Mouse (Mus musculus) thymus, adult 2 months (tissue): ENCODE measurements around the gene Mfsd4b2. TPM values are rescaled to one million over a fixed set of nuclear protein-coding genes. Genes with fewer than 3 reads are reported as not detected.

Source experiments
- DNase-seq: peaks from one replicate; pipeline ENCODE4 v3.0.0; 2021
- H3K27ac ChIP-seq: fragments of 200-500 bp; 2 replicates; pipeline ENCODE4 v1.5.1; 2012; ENCODE audit warnings: low read length, control low read depth; ENCODE audit not compliant: control insufficient read depth, insufficient read depth
- H3K27me3 ChIP-seq: fragments of 200-500 bp; 2 replicates; pipeline ENCODE4 v1.6.1; 2012; ENCODE audit warnings: mild to moderate bottlenecking, low read length, moderate library complexity, mixed read lengths; ENCODE audit not compliant: control insufficient read depth, insufficient read depth
- H3K36me3 ChIP-seq: fragments of 200-500 bp; 2 replicates; pipeline ENCODE4 v1.6.1; 2012; ENCODE audit warnings: mild to moderate bottlenecking, low read length, moderate library complexity; ENCODE audit not compliant: control insufficient read depth, insufficient read depth
- H3K4me1 ChIP-seq: fragments of 200-500 bp; replicated peaks from 2 replicates; pipeline ENCODE4 v1.6.1; 2012; ENCODE audit warnings: low read length; ENCODE audit not compliant: control insufficient read depth, insufficient read depth
- H3K4me3 ChIP-seq: fragments of 200-500 bp; 2 replicates; pipeline ENCODE4 v1.5.1; 2012; ENCODE audit warnings: mild to moderate bottlenecking, low read length, control low read depth, moderate library complexity; ENCODE audit not compliant: control insufficient read depth, insufficient read depth
- CTCF ChIP-seq: fragments of 200-500 bp; IDR thresholded peaks from 2 replicates; pipeline ENCODE4 v1.5.1; 2012; ENCODE audit warnings: mild to moderate bottlenecking, control low read depth, low read length, moderate library complexity, borderline replicate concordance; ENCODE audit not compliant: control insufficient read depth, poor library complexity, insufficient read depth; ENCODE audit errors: extremely low read depth
- POLR2A ChIP-seq: fragments of 200-500 bp; IDR thresholded peaks from 2 replicates; pipeline ENCODE4 v1.6.1; 2012; ENCODE audit warnings: mild to moderate bottlenecking, low read length, control low read depth, moderate library complexity; ENCODE audit not compliant: control insufficient read depth, poor library complexity, insufficient read depth; ENCODE audit errors: extremely low read depth
- WGBS: fragments of 180-500 bp; shearing (Covaris S2); methylation state at CpG from one replicate; pipeline ENCODE4 v1.1.7; 2018; 5-methylcytosine and 5-hydroxymethylcytosine counted together
- polyA plus RNA-seq: library from polyadenylated mRNA; depleted of rRNA; stranded (reverse); fragments of >200 nt; gene quantifications from 2 replicates; pipeline ENCODE4 v1.2.3, GENCODE M21; 2012

Mfsd4b2 gene
- polyA plus RNA-seq, 1 experiment, result 0.26 TPM

DNA sequence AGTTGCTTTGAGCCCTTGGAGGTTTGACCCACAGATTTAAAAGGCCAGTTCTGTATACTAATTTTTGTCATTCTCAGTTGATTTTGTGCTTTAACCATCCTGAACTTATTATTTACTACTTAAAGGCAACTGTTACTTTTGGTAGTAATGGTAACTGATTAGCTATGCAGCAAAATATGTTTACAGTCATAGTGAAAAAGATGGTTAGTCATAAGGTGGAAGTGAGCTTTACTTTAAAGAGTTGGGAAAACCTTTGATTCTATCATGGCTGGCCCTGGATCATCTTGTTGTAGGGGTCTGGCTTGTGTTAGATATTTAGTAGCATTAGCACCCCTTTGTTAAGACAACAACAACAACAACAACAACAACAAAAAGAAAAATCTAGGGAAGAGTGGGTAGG, 14.1 kb downstream of the Mfsd4b2 start:
- no peaks in the 10 kb centered on the region for H3K36me3 ChIP-seq
- no peak for DNase-seq
- TF ChIP-seq POLR2A (no peak), CTCF (no peak)
- 0 out of 2 replicates have a peak, but pooled peaks cover 6% of the 10 kb centered on the region for H3K4me1 ChIP-seq
- H3K4me3 ChIP-seq, result no peak overlapping the region
- H3K27ac ChIP-seq, result no peak overlapping the region
- no peaks in the 10 kb centered on the region for H3K27me3 ChIP-seq

DNA sequence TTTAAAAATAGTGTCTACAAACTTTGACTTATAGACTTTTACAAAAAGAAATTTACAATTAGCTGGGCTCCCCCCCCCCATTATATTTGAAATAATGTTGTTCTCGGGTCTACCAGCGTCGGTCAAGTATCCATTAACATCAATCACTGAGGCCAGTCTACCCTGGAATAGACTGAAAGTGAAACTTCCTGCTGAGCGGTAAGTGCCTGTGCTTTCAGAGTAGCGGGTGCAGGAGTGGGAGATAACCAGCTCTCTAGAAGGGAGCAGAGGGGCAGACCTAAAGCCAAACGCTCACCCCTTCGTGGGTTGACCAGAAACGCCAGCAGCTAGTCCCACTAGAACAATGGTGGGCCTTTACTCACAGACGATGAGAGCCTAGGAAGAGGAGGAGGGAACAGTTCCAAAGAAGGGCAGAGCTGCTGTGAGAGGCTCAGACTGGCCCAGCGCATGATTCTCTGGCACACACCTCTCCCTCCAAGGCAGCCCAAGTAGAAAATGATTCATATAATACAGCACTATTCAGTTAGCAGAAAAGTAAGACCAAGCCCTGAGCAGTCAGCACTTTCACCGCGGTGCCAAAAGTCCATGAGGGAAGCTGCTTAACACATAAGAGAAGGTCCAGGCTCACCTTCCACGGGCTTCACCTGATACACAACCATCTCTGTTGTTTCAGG, 17.8 kb downstream of the Mfsd4b2 start:
- no peaks in the 10 kb centered on the region for H3K36me3 ChIP-seq
- H3K4me1 ChIP-seq, result 0 out of 2 replicates have a peak, but pooled peaks cover 6% of the 10 kb centered on the region
- H3K4me3 ChIP-seq, result peak overlapping the region; percentile 45
- WGBS, result 53% methylated on average over 13 of the region's 13 CpGs
- no peak for TF ChIP-seq POLR2A
- TF ChIP-seq CTCF, result no peak
- 0 out of 2 replicates have a peak overlapping the region, but pooled peaks have one; percentile 24 for H3K27ac ChIP-seq
- no peak for DNase-seq
- H3K27me3 ChIP-seq, result no peaks in the 10 kb centered on the region

DNA sequence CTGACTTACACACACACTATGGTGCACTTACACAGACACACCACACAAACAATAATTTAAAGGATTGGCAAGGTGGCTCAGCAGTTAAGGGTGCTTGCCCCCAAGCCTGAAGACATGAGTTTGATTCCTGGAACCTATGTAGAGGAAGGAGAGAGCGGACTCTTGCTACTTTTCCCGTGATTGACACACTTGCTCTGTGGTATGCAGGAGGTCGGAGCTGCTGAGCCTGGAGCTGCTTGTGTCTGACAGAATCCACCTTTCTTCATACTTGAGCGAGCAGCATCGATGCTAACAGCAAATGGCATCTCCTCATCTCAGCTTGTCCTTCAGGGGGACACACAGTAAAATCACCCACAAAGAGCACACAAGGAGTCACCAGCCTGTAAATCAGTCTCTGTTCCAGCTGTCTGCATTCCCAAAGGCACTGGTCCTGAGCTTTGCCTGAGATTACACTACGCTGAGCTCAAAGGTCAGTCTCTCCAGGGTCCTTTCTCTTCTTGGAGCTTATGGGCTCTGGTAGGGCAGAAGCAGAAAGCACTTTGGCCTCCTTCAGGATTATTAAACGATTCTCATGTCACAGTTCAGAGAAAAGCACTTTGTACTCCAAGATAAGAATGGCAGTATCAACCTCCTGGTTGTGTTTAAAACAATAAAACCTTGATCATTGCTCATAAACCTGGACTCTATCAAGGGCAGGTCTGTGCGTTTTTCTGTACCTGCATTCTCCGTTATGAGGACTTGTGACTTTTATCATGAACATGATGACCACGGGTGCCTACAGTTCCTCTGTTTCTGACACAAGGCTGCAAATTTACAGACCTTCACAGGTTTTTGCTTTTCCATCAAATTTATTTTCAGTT, 19.7 kb downstream of the Mfsd4b2 start:
- DNase-seq, result no peak
- no peak overlapping the region for H3K4me3 ChIP-seq
- TF ChIP-seq CTCF (no peak), POLR2A (no peak)
- H3K27me3 ChIP-seq, result no peaks in the 10 kb centered on the region
- H3K4me1 ChIP-seq, result 0 out of 2 replicates have a peak, but pooled peaks cover 6% of the 10 kb centered on the region
- H3K36me3 ChIP-seq, result no peaks in the 10 kb centered on the region
- 91% methylated on average over 10 of the region's 10 CpGs for WGBS
- no peak overlapping the region for H3K27ac ChIP-seq

DNA sequence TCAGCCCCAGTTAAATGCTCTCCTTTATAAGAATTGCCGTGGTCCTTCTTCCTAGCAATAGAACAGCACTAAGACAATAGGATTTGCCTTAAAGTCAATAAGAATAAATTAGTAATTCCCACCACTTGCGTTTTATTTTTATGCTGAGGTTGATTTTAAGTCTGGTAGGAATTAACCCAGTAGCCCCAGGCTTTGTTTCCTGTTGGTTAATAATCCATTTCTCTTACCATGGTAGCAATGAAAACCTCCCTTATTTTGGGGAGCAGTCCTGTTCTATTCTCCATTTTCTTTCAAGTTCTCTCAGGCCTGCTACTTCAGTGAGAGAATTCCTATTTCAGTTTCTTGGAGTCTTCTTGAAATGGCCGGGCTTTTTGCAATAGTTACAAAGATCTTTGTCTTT, 22.5 kb downstream of the Mfsd4b2 start:
- H3K27ac ChIP-seq, result no peak overlapping the region
- H3K4me3 ChIP-seq, result no peak overlapping the region
- no peak for DNase-seq
- H3K27me3 ChIP-seq, result no peaks in the 10 kb centered on the region
- WGBS, result 95% methylated on average over 3 of the region's 3 CpGs
- no peaks in the 10 kb centered on the region for H3K36me3 ChIP-seq
- TF ChIP-seq POLR2A (no peak), CTCF (no peak)
- 0 out of 2 replicates have a peak, but pooled peaks cover 5% of the 10 kb centered on the region for H3K4me1 ChIP-seq

DNA sequence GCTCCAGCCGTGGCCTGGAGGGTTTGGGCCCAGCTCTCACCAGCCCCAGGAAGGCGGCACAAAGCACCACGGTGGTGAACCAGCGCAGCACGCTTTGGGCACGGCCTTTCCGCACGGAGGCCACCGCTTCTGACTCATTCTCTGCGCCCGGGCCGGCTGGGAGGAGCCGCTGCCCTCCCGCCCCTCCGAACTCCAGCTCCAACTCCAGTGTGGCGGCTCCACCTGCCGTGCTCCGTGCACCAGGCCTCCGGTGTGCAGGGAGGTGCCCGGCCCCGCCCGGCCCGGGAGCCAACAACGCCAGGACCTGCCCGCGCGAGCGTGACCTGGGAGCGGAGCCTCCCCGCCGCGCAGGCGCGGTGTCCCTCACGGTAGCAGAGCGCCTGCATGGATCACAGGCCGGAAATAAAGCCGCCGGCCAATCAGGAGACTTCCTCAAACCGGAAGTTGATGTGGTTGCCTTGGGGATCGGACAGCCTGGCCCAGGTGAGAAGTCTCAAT, 27.8 kb downstream of the Mfsd4b2 start, which contains the start of gene Mfsd4b4:
TSS of gene Mfsd4b4 (minus strand) at position 365 of the 498 bp plus-strand sequence.
- peak; percentile 78 for DNase-seq
- Histone ChIP-seq H3K27ac (no peak within 1 kb of the TSS), H3K36me3 (no peaks in the 10 kb centered on the region), H3K4me1 (0 out of 2 replicates have a peak, but pooled peaks cover 4% of the 10 kb centered on the region), H3K27me3 (no peaks in the 10 kb centered on the region), H3K4me3 (peak within 1 kb of the TSS; percentile 64)
- under 1% methylated on average over 41 of the region's 41 CpGs for WGBS
- peak; percentile 82 for TF ChIP-seq POLR2A
- no peak for TF ChIP-seq CTCF

DNA sequence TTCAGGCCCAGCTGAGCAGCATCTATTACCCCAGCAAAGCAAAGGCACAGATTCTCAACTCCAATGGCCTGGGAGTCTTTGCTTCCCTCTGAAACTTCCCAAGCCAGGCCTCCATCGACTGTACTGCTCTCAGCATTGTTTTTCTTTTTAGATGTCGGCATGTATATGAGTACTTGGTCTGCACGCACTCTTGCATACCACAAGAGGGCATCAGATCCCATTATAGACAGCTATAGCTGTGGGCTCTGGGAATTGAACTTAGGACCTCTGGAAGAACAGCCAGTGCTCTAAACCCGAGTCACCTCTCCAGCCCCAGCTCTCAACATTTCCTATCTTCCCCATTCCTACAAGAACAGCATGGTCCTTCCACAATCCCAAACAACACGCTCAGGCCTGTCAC, 30.2 kb downstream of the Mfsd4b2 start:
- Histone ChIP-seq H3K27me3 (no peaks in the 10 kb centered on the region), H3K27ac (no peak overlapping the region), H3K4me1 (0 out of 2 replicates have a peak, but pooled peaks cover 4% of the 10 kb centered on the region), H3K4me3 (no peak overlapping the region), H3K36me3 (no peaks in the 10 kb centered on the region; the same call in 1 of the 2 replicates)
- 96% methylated on average over 5 of the region's 5 CpGs for WGBS
- TF ChIP-seq POLR2A (no peak), CTCF (no peak)
- DNase-seq, result no peak
